Mouse (Mus musculus) liver, embryonic 16.5 days (tissue): ENCODE data around the gene Lgmn. TPM values are rescaled to one million over a fixed set of nuclear protein-coding genes. Genes with fewer than 3 reads are reported as not detected.

Experiments used
- ATAC-seq: fragments of 200-750 bp; cut with Nextera tagmentation; 2 replicates; pipeline ENCODE4 v1.8.0; 2017; ENCODE audit warnings: low read depth, mild to moderate bottlenecking, moderate number of reproducible peaks, moderate library complexity
- H3K27ac ChIP-seq: fragments of 300-500 bp; sonication (generic); 2 replicates; pipeline ENCODE4 v1.5.1; 2014; ENCODE audit warnings: mild to moderate bottlenecking, low read length
- H3K27me3 ChIP-seq: fragments of 300-500 bp; sonication (generic); 2 replicates; pipeline ENCODE4 v1.6.1; 2014; ENCODE audit warnings: low read depth, low read length, mixed read lengths; ENCODE audit not compliant: control insufficient read depth, insufficient read depth
- H3K36me3 ChIP-seq: fragments of 300-500 bp; sonication (generic); 2 replicates; pipeline ENCODE4 v1.6.1; 2014; ENCODE audit warnings: mild to moderate bottlenecking; ENCODE audit not compliant: control insufficient read depth, insufficient read depth
- H3K4me1 ChIP-seq: fragments of 300-500 bp; sonication (generic); 2 replicates; pipeline ENCODE4 v1.6.1; 2014; ENCODE audit warnings: low read depth, low read length, mixed read lengths; ENCODE audit not compliant: control insufficient read depth
- H3K4me2 ChIP-seq: fragments of 300-500 bp; sonication (generic); 2 replicates; pipeline ENCODE4 v1.6.1; 2014; ENCODE audit warnings: low read depth, low read length, mixed read lengths
- H3K4me3 ChIP-seq: fragments of 300-500 bp; sonication (generic); 2 replicates; pipeline ENCODE4 v1.5.1; 2014; ENCODE audit warnings: low read depth, mild to moderate bottlenecking, low read length
- H3K9ac ChIP-seq: fragments of 300-500 bp; sonication (generic); 2 replicates; pipeline ENCODE4 v1.6.1; 2014; ENCODE audit warnings: low read depth, low read length
- H3K9me3 ChIP-seq: fragments of 300-500 bp; sonication (generic); replicated peaks from 2 replicates; pipeline ENCODE4 v1.6.1; 2016; ENCODE audit warnings: low read length; ENCODE audit not compliant: control insufficient read depth
- WGBS: fragments of 180-500 bp; shearing (Covaris S2); extraction: QIAGEN DNeasy Blood & Tissue Kit; methylation state at CpG from one replicate; pipeline ENCODE4 v1.1.7; 2014; ENCODE audit not compliant: insufficient replicate concordance; 5-methylcytosine and 5-hydroxymethylcytosine counted together
- polyA plus RNA-seq: library from polyadenylated mRNA; unstranded; fragments of >200 nt; fragmentation: Nextera tagmentation; extraction: Ambion mirVana; gene quantifications from 2 replicates; pipeline ENCODE4 v1.2.1, GENCODE M21; 2015

Gene Lgmn
- polyA plus RNA-seq, 1 experiment from 2014 or later: 85.1 TPM

DNA sequence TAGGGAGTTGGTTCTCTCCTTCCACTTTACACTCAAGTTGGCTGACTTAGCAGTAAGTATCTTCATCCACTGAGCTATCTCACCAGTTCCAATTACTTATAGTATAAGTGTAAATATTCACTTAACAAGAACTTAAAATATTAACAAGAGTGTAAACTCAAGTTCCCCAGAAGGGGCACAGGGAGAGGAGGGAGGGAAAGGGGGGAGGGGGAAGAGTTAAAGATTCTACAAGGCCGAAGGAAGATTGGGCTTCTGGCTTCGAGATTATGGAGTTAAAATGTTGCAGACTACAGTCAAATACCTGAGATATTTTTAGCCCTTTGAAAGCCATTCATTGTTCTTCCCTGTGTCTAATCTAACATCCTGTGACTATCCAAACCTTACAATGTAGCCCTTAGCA, 15.2 kb downstream of the Lgmn start:
- ATAC-seq: no peak
- no peak overlapping the region for H3K4me2 ChIP-seq
- no peak overlapping the region for H3K9ac ChIP-seq
- no peak overlapping the region for H3K4me3 ChIP-seq
- no peaks in the 10 kb centered on the region for H3K27me3 ChIP-seq
- WGBS: 38% methylated on average over 2 of the region's 2 CpGs
- H3K36me3 ChIP-seq: no peaks in the 10 kb centered on the region
- no peaks in the 10 kb centered on the region for H3K9me3 ChIP-seq
- peaks cover 12% of the 10 kb centered on the region for H3K4me1 ChIP-seq
- no peak overlapping the region for H3K27ac ChIP-seq

DNA sequence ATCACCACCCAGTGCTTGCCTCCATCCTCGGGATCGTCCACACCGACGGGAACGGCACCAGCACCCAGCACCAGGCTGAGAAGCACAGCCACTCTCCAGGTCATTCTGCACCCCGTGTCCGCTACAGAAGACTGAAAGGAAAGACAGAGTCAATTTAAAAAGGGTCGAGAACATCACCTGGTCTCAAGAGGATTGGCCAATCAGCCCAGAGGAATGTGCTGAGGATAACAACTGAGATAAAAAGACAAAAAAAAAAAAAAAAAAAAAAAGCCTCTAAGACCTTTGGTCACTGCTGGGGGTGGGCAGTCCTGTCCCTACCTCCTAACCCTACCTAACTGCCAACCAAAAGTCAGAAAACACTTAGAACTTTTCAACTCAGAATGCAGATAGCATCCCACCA, 16.0 kb downstream of the Lgmn start:
- Histone ChIP-seq H3K27me3 (no peaks in the 10 kb centered on the region), H3K36me3 (no peaks in the 10 kb centered on the region), H3K27ac (no peak overlapping the region), H3K9ac (no peak overlapping the region), H3K4me2 (no peak overlapping the region), H3K4me1 (peaks cover 12% of the 10 kb centered on the region), H3K9me3 (no peaks in the 10 kb centered on the region), H3K4me3 (no peak overlapping the region)
- 76% methylated on average over 8 of the region's 8 CpGs for WGBS
- ATAC-seq: no peak

- 67% methylated on average over 11 of the region's 11 CpGs for WGBS
Observed at GRCm38 (mm10) chr12:102422623-102423320, 16.8 kb downstream of the Lgmn start.

GRCm38 (mm10) chr12:102422065-102422464, 17.5 kb downstream of the Lgmn start:
- Histone ChIP-seq H3K4me1 (peaks cover 12% of the 10 kb centered on the region), H3K9ac (no peak overlapping the region), H3K27ac (no peak overlapping the region), H3K27me3 (no peaks in the 10 kb centered on the region), H3K4me2 (no peak overlapping the region), H3K36me3 (no peaks in the 10 kb centered on the region), H3K4me3 (no peak overlapping the region), H3K9me3 (no peaks in the 10 kb centered on the region)
- 80% methylated on average over 6 of the region's 6 CpGs for WGBS
- ATAC-seq: no peak

More at GRCm38 (mm10) chr12:102422623-102423320, 16.8 kb downstream of the Lgmn start:
- no peaks in the 10 kb centered on the region for H3K36me3 ChIP-seq
- no peak overlapping the region for H3K4me3 ChIP-seq
- ATAC-seq: no peak
- H3K4me2 ChIP-seq: no peak overlapping the region
- no peak overlapping the region for H3K27ac ChIP-seq
- no peak overlapping the region for H3K9ac ChIP-seq
- H3K9me3 ChIP-seq: no peaks in the 10 kb centered on the region
- H3K27me3 ChIP-seq: no peaks in the 10 kb centered on the region
- peaks cover 12% of the 10 kb centered on the region for H3K4me1 ChIP-seq

DNA sequence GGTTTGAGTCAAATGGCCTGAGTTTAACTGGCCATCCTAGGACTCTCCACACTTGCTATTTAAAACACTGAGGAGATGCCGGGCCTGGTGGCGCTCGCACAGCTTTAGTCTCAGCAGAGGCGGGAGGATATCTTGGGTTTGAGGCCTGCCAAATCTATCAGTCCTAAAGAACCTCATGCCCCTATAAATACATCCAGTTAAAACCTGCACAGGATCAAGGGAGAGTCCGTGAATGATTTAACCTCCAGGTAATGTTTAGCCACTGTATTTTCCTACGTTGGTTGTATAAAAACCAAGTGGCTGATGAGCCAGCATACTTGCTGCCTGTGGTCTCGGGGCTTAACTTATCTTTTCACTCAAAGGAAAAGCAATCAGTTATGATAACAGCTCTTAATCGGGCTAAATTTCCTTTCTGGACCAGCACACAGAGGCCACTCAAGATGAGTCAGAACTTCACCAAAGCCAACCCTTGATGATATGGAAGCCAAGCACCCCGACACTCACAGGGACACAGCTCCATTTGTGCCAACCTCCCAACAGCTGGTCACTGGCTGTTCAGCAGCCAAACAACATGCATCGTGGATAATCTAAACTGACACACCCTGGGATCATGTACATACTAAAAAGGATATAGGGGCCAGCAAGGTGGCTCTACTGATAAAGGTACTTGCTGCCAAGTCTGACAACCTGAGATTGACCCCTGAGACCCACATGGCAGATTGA, 19.3 kb downstream of the Lgmn start:
- H3K4me1 ChIP-seq: peaks cover 9% of the 10 kb centered on the region
- H3K27ac ChIP-seq: no peak overlapping the region

GRCm38 (mm10) chr12:102419544-102419943, 20.1 kb downstream of the Lgmn start:
- Histone ChIP-seq H3K36me3 (no peaks in the 10 kb centered on the region), H3K4me3 (no peak overlapping the region), H3K4me1 (peaks cover 9% of the 10 kb centered on the region), H3K27ac (no peak overlapping the region), H3K4me2 (no peak overlapping the region), H3K27me3 (no peaks in the 10 kb centered on the region), H3K9ac (no peak overlapping the region), H3K9me3 (no peaks in the 10 kb centered on the region)
- no peak for ATAC-seq
- WGBS: 44% methylated on average over 3 of the region's 3 CpGs

More for the DNA sequence above, 19.3 kb downstream of the Lgmn start:
- peak; percentile 84 for ATAC-seq
- Histone ChIP-seq H3K9me3 (no peaks in the 10 kb centered on the region), H3K4me2 (no peak overlapping the region), H3K9ac (no peak overlapping the region), H3K27me3 (no peaks in the 10 kb centered on the region), H3K36me3 (no peaks in the 10 kb centered on the region), H3K4me3 (no peak overlapping the region)
- WGBS: 41% methylated on average over 10 of the region's 10 CpGs

DNA sequence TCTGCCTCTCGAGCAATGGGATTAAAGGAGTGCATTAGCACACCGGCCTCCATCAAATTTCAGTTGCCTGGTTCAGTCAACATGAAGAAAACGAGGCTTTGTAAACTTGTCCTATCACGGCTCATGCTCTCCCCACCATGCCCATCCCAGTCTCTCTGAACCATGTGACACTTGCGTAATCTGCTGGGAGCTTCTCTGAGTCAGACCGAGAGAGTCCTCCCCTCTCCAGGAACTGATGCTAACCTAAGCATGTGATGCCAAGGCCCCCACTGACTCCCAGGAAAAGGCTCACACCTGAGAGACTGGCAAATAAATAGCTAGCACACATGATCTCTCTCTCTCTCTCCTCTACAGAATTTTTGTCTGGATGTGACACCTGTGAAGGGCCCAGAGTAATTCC, 21.9 kb downstream of the Lgmn start:
- Histone ChIP-seq H3K27me3 (no peaks in the 10 kb centered on the region), H3K9me3 (no peaks in the 10 kb centered on the region), H3K27ac (no peak overlapping the region), H3K4me1 (peaks cover 9% of the 10 kb centered on the region), H3K4me3 (no peak overlapping the region), H3K36me3 (no peaks in the 10 kb centered on the region), H3K9ac (no peak overlapping the region), H3K4me2 (no peak overlapping the region)
- WGBS: 53% methylated on average over 6 of the region's 6 CpGs
- ATAC-seq: no peak

- Histone ChIP-seq H3K4me3 (no peak overlapping the region), H3K27ac (no peak overlapping the region), H3K4me1 (peaks cover 9% of the 10 kb centered on the region), H3K9ac (no peak overlapping the region), H3K36me3 (no peaks in the 10 kb centered on the region), H3K27me3 (no peaks in the 10 kb centered on the region), H3K4me2 (no peak overlapping the region), H3K9me3 (no peaks in the 10 kb centered on the region)
- 63% methylated on average over 7 of the region's 7 CpGs for WGBS
- ATAC-seq: no peak
Observed at GRCm38 (mm10) chr12:102416955-102417510, 22.6 kb downstream of the Lgmn start.

GRCm38 (mm10) chr12:102416391-102416837, 23.2 kb downstream of the Lgmn start:
- H3K4me1 ChIP-seq: peaks cover 9% of the 10 kb centered on the region
- H3K27me3 ChIP-seq: no peaks in the 10 kb centered on the region
- H3K9me3 ChIP-seq: no peaks in the 10 kb centered on the region
- H3K27ac ChIP-seq: no peak overlapping the region
- H3K4me3 ChIP-seq: no peak overlapping the region
- no peaks in the 10 kb centered on the region for H3K36me3 ChIP-seq
- WGBS: 55% methylated on average over 7 of the region's 7 CpGs
- H3K4me2 ChIP-seq: no peak overlapping the region
- no peak overlapping the region for H3K9ac ChIP-seq
- no peak for ATAC-seq
